Mouse (Mus musculus) megakaryocyte, embryonic 14.5 days (primary cell): ENCODE results near the gene Helz. TPM values are rescaled to one million over a fixed set of nuclear protein-coding genes. Genes with fewer than 3 reads are reported as not detected.
"Not testable (repeated sequence)": the region's sequence is repeated elsewhere in the genome, so short reads cannot be mapped to it uniquely, and the experiment has no call there.

Experiments used
- H3K27me3 ChIP-seq: replicated peaks from 2 replicates; pipeline ENCODE3; 2012; ENCODE audit warnings: inconsistent platforms
- H3K36me3 ChIP-seq: replicated peaks from 2 replicates; pipeline ENCODE3; 2012; ENCODE audit warnings: low read length, inconsistent platforms, mixed read lengths
- H3K4me1 ChIP-seq: 2 replicates; pipeline ENCODE4 v1.6.1; 2012; ENCODE audit warnings: inconsistent platforms
- H3K4me3 ChIP-seq: replicated peaks from 2 replicates; pipeline ENCODE3; 2012; ENCODE audit warnings: moderate library complexity, mild to moderate bottlenecking, inconsistent platforms
- H3K9me3 ChIP-seq: 2 replicates; pipeline ENCODE4 v1.6.1; 2012; ENCODE audit warnings: inconsistent platforms
- FLI1 ChIP-seq: IDR thresholded peaks from 2 replicates; pipeline ENCODE4 v1.6.1; 2012; ENCODE audit warnings: low read length, inconsistent platforms, mixed read lengths
- GATA1 ChIP-seq: IDR thresholded peaks from 3 replicates; pipeline ENCODE4 v1.6.1; 2012; ENCODE audit warnings: mixed read lengths, low read length, inconsistent platforms, borderline replicate concordance
- polyA plus RNA-seq: library from polyadenylated mRNA; stranded (reverse); fragments of >175 nt; gene quantifications from 2 replicates; pipeline ENCODE4 v1.2.3, GENCODE M21; 2012; ENCODE audit warnings: low replicate concordance; ENCODE audit not compliant: insufficient read depth

The Helz gene
- polyA plus RNA-seq, 1 experiment: 99.4 TPM

DNA sequence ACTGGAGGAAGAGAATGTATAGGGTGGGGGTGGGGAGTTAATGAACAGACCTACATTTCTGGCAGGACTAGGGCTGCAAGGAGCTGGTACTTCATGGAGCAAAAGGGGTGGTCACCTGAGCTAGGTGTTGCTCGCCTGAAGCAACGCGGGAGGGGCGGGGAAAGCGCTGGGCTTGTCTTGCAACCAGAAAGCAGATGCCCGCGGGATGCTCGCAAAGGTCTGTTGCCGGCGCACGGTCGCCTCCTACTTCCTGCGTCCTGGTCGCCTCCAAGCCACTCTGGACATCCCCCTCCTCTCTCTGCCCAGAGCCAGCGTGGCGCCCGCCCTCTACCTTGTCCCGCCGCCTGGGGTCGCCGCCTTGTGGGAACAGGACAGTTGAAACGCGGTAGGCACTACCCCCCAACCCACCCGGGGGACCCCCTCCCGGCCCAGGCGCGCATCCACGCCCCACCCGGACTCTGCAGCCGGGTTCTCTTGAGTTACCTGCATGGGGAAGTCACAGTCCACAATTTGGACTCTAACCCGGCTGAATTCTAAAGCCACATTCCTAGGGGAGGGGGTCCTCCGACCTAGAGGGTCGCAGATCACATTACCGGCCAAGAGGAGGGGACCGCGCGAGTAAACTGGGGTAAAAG, 946 bp upstream of the Helz start:
- H3K4me3 ChIP-seq: peak overlapping the region; percentile 96
- TF ChIP-seq GATA1 (no peak), FLI1 (no peak)
- H3K36me3 ChIP-seq: peaks cover 20% of the 10 kb centered on the region
- H3K4me1 ChIP-seq: peaks cover 58% of the 10 kb centered on the region
- H3K27me3 ChIP-seq: peaks cover 2% of the 10 kb centered on the region
- H3K9me3 ChIP-seq: peaks cover 3% of the 10 kb centered on the region; the same call in 1 of the 2 replicates

DNA sequence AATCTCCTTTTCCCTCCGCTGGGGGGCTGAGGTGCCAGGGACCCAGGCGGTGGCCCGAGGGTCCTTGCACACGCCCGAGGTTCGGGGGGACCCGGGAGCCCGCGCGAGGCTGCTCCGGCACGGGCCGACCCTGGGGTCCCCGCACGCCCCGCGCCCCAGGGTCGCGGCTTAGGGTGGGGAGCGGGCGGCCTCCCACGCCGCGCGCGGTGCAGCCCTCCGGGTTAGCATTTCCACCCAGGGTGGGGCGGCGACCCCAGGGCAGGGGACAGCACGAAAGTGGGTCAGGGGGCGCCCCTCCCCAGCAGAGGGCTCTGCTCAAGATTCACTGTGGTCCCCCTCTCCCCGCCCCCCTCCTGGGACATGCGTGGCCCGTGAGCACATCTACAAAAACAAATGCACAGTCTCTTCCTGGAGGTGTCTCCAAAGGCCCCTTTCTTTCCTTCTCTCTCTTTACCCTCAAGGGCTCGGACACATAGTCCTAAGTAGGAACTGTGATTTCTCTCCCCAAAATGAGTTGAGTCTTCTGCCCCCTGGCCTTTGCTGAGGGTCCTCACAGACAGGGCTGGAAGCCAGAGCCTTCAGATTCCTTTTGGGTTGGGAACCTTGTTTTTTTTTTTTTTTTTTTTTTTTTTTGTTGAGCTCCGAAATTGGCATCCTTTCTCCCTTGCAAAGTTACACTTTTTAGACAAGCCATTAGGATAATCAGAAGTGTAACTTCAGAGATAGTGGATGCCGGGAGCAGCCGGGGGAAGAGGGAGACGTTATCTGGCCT, 660 bp downstream of the Helz start:
- H3K27me3 ChIP-seq: peaks cover 2% of the 10 kb centered on the region
- peak overlapping the region; percentile 96 for H3K4me3 ChIP-seq
- H3K9me3 ChIP-seq: no peaks in the 10 kb centered on the region
- H3K4me1 ChIP-seq: peaks cover 62% of the 10 kb centered on the region
- TF ChIP-seq GATA1: no peak
- H3K36me3 ChIP-seq: peaks cover 34% of the 10 kb centered on the region

DNA sequence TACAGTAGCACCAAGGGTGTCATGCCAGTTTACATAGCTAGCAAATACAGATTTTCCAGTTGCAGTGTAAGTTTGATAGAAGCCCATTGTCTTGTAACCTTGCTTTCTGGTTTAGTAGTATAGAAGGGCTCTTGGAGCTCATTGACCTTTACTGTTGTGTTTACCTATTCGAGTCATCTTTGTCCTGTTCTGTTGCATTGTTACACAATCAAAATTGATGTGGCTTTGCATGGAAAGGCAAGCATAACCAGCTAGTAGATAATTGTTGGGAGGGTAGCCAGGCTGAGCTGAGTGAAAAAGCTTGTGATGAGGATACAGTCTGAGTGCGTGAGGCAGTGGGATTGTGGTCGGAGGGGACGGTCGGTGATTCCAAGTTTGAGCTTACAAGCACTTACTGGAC, 12.1 kb downstream of the Helz start:
- Histone ChIP-seq H3K4me1 (peaks cover 33% of the 10 kb centered on the region), H3K36me3 (peaks cover 65% of the 10 kb centered on the region), H3K4me3 (no peak overlapping the region), H3K9me3 (no peaks in the 10 kb centered on the region), H3K27me3 (no peaks in the 10 kb centered on the region)
- TF ChIP-seq FLI1 (no peak), GATA1 (no peak)

DNA sequence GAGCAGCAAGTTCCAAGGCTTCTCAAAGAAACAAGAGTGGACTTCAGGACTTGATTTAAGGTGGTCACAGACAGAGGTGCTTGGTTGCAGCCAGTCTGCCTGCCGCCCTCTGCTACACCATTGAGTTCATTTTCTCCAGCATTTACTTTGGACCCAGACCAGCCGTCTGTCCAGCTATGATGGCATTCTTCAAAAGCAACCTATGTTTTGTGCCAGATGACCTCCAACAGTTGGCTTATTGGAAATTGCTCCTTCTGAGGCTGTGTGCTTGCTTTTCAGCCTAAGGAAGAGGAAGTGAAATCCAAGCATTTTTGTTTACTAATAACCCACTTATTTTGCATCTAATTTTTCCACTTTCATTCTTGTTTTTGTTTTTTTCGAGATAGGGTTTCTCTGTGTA, 19.7 kb downstream of the Helz start:
- Histone ChIP-seq H3K4me1 (peaks cover 35% of the 10 kb centered on the region), H3K27me3 (no peaks in the 10 kb centered on the region), H3K36me3 (peaks cover 76% of the 10 kb centered on the region), H3K4me3 (no peak overlapping the region), H3K9me3 (no peaks in the 10 kb centered on the region)
- TF ChIP-seq GATA1: no peak
- no peak for TF ChIP-seq FLI1

DNA sequence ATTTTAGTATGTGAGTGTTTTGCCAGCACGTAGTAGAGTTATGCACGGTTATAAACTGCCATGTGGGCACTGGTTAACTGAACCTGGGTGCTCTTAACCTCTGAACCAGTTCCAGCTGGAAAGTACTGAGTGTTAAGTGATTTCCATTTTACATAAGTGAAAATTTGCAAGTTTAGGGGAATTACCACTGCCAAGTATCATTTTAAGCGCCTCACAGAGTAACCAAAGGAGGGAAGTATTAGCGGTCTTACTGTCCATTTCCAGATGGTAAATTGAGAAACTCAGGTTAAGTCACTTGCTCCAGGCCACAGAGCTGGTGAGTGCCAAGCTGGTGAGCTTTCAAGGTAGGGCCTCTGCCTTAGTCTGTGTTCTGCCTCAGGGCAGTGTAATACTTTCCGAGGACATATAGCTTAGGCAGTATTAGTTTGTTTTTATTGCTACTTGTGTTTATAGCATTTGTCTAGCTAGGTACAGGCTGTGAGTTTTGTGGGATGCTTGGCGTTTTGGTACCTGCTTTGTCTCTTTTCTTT, 20.8 kb downstream of the Helz start:
- H3K4me3 ChIP-seq: no peak overlapping the region
- peaks cover 76% of the 10 kb centered on the region for H3K36me3 ChIP-seq
- H3K9me3 ChIP-seq: no peaks in the 10 kb centered on the region
- no peaks in the 10 kb centered on the region for H3K27me3 ChIP-seq
- H3K4me1 ChIP-seq: peaks cover 37% of the 10 kb centered on the region
- TF ChIP-seq GATA1 (no peak), FLI1 (no peak)

DNA sequence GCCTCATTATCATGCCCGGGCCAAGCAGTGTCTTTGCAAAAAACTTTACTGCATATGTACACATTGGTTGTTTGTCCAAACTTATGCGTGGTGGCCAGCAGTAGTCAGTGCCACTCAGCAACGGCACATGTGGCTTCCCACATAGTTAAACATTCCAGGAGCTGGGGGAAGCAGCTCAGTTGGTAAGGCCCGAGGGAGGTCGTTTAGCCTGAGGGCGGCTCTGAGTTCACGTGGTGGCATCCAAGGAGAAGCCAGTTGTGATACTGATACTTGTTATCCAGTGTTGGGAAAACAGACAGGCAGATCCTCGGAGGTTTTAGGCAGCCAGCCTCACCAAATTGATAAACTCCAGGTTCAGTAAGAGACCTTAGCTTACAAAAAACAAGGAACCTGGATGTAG, 23.2 kb downstream of the Helz start:
- not testable (repeated sequence) for H3K9me3 ChIP-seq, H3K4me3 ChIP-seq, H3K27me3 ChIP-seq
- Histone ChIP-seq H3K4me1 (peaks cover 54% of the 10 kb centered on the region), H3K36me3 (peaks cover 81% of the 10 kb centered on the region)

DNA sequence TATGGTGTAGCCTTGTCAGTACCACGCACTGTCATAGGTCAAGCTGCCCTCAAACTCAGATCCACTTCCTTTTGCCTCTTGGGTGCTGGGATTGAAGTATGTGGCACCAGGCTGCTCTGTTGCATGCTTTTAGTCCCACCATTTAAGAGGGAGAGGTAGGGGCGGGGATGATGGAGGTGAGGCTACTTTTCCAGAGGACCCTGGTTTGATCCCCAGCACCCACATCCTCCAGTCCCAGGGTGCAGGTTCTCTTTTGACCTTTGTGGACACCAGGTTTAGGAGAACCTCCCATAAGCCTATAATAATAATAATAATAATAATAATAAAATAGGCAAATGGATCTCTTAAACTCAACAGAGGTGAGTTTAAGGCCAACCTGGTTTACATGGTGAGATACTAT, 23.6 kb downstream of the Helz start:
- H3K4me3 ChIP-seq: no peak overlapping the region
- no peaks in the 10 kb centered on the region for H3K9me3 ChIP-seq
- H3K27me3 ChIP-seq: no peaks in the 10 kb centered on the region
- TF ChIP-seq FLI1 (no peak), GATA1 (no peak)
- peaks cover 55% of the 10 kb centered on the region for H3K4me1 ChIP-seq
- peaks cover 81% of the 10 kb centered on the region for H3K36me3 ChIP-seq

DNA sequence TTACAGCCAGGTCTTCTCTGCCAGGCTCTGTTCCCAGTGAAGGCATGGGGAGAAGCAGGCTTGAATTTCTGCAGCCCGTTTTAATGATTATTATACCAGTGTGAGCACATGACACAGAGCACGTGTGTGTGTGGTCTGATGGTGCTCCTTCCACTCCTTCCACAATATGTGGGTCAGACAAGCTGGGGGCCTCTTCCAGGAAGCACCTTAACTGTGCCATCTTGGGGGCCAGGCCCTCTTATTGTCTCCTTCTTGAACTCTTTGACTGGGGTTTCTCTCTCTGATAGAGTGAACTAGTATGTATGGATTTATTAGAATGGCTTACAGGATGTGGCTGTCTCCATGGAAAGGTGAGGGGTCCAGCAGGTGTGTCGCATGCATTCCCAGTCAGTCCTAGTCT, 24.8 kb downstream of the Helz start:
- no peak for TF ChIP-seq GATA1
- no peak for TF ChIP-seq FLI1
- Histone ChIP-seq H3K4me1 (peaks cover 58% of the 10 kb centered on the region), H3K4me3 (peak overlapping the region; percentile 30), H3K9me3 (no peaks in the 10 kb centered on the region), H3K36me3 (peaks cover 81% of the 10 kb centered on the region), H3K27me3 (no peaks in the 10 kb centered on the region)

DNA sequence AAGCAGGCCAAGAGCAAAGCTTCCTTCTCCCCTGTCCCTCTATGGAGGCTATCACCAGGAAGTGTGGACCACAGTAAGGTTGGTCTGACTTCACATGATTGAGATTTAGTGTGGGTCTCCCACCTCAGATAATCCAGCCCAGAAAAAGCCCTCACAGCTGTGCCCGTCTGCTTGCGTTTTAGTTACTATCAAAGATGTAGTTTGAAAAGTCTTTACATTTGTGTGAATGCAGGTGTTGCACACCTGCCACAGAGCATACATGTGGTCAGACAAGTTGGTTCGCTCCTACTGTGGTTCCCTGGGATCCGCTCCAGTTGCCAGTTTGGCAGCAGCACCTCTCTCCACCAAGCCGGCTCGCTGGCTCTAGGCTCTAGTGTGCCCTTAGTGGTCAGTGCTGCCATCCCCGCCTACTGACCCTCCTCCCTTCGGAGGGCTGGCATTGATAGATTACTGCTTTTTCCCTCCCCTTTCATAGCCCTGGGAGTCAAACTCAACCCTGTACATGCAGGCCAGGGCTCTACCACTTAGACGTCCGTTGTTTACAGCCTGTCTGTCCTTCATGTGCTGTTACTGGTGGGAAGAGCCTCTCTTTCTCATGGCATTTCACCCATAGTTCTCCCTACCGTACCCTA, 25.4 kb downstream of the Helz start:
- TF ChIP-seq FLI1 (no peak), GATA1 (no peak)
- Histone ChIP-seq H3K36me3 (peaks cover 82% of the 10 kb centered on the region), H3K4me1 (peaks cover 62% of the 10 kb centered on the region), H3K4me3 (peak overlapping the region; percentile 30), H3K9me3 (no peaks in the 10 kb centered on the region), H3K27me3 (no peaks in the 10 kb centered on the region)

DNA sequence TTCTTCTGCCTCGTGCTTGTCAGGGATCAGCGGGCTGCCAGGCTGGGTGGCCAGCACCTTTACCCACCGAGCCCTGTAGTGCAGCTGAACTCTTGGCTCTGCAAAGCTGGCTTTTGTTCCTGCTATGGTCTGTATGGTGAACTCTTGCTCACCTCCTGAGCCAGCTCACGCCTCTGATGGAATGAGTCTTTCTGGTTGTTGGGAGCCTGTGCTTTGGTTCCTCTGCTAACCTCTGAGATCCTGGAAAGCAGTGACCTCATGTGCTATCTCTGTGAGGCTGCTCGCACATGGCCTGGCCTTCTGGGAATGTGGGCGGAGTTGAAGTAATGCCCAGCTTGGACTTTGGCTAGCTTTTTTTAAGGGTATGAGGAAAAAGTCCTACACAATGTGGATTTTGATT, 26.1 kb downstream of the Helz start:
- no peaks in the 10 kb centered on the region for H3K9me3 ChIP-seq
- peaks cover 83% of the 10 kb centered on the region for H3K36me3 ChIP-seq
- peaks cover 65% of the 10 kb centered on the region for H3K4me1 ChIP-seq
- TF ChIP-seq FLI1: no peak
- no peak for TF ChIP-seq GATA1
- no peaks in the 10 kb centered on the region for H3K27me3 ChIP-seq
- H3K4me3 ChIP-seq: peak overlapping the region; percentile 3
